Mouse (Mus musculus) mouse trophoblast stem cell (cell line): ENCODE data around the gene Thap3.
"Not testable (repeated sequence)": the region's sequence is repeated elsewhere in the genome, so short reads cannot be mapped to it uniquely, and the experiment has no call there.

Experiments
- in situ Hi-C, 2 experiments: fragments of 300-500 bp; cut with MseI, MboI; formaldehyde crosslinking; loops; 2 replicates in 1 of 2; 3 replicates in 1 of 2; pipeline ENCODE4 v1.15.1; 2025

The Thap3 gene

DNA sequence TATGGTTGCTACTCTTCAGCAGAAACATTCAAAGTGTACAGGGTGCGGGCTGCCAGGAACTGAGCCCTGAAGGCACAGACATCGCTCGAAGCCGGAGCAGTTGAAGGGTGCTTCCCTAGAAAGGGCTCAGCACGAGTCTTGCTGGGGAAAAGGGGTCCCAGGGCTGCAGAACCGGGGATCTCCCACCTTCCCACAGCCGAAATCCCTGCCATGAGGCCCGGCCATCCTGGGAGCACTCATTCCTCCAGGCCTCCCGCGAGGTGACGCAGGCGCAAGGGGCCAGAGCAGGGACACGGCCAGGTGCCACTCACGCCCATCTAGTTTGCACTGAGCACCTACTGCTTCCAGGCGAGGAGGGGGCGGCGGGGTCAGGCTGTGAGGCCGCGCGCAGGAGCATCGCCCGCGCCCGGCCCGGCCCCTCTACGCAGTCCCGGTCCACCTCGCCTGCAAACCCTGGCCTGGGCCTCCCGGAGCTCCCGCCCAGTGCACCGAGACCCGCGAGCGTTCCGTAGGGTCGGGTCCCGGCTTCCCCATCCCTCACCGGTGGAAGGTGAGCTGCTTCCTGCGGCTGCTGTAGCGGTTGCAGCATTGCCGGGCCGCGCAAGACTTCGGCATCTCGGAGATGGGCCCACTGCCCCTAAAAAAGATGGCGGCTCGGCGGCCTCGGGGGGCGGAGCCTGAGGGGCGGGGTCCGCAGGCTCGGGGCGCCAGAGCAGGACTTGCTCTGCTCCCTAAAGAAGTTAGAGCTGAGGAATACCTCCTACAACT lies at the start of gene Thap3:
TSS of gene Thap3 (minus strand) at position 656 of the 768 bp plus-strand sequence.
- in situ Hi-C loops: no loop called here

DNA sequence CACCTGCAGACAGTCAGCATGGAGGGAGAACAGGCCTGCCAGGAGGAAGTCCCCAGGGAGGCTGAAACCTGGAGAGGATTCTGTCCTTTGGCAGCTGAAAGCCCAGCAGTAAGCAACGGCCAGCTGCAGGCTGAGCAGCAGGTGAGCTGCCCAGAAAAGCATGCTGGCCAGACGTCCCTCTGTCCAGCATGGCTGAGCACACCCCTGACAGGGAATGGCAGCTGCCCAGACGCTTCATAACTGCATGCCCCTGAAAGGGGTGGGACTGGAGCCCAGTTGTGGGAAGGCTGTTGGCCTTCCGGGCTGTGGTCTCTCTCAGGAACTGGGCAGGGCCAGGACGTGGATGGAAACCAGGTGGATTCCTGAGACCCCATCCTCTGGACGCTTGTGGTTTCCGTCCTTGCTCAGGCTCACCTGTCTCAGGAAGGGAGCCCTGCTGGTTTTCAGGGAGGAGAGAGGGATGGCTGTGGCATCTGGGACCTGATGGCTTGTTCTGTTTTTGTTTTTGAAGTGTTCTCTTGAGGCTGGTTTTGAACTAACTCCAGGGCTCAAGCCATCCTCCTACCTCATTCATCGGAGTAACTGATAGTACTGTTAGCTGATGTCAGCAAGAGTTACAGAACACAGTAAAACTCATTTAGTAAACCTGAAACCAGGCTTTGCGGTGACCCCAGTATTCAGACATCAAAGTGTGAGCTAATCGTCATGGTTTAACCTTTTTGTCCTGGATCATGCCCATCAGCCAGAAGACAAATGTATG lies 49.6 kb upstream of the Thap3 start, which contains the start of gene Tas1r1:
TSS of gene Tas1r1 (minus strand) at position 344 of the 760 bp plus-strand sequence.
- in situ Hi-C loops: no loop called here

DNA sequence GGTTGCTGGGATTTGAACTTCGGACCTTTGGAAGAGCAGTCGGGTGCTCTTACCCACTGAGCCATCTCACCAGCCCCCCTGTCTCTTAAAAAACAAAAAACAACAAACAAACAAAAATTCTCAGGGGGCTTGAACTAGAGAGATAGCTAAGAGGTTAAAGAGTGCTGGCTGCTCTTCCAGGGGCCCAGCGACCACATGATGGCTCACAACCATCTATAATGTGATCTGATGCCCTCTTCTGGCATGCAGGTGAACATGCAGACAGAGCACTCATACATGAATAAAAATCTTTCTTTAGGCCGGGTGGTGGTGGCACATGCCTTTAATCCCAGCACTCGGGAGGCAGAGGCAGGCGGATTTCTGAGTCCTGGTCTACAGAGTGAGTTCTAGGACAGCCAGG lies 47.7 kb upstream of the Thap3 start:
- in situ Hi-C loops: not testable (repeated sequence)

DNA sequence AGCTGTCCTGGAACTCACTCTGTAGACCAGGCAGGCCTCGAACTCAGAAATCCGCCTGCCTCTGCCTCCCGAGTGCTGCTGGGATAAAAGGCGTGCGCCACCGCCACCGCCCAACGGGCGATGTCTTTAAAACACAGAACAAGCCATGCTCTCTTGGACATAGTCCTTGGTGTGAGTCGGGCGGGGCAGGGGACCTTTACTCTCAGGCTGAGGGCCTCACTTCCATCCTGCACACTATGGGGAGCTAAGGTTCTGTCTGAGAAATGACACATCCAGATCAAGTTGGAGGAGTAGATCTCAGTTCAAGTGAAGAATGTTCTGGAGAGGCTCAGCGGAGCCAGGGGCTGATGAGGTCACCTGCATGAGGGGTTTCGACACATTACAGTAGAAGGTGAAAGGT lies 44.1 kb upstream of the Thap3 start:
- in situ Hi-C loops: no loop called here

DNA sequence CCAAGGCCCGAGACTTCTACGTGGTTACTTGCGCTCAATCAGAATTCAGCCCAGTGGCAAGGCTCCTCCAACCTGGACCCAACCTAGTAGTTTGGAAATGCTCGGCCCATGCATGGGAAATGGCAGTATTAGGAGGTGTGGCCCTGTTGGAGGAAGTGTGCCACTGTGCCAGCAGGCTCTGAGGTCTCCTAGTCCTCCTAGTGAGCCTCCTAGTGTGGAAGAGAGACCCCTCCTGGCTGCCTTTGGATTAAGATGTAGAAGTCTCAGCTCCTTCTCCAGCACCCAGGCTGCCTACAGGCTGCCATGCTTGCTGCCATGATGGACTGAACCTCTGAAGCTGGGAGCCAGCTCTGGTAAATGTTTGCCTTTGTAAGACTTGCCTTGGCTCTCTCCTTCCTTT lies 41.2 kb upstream of the Thap3 start:
- in situ Hi-C loops: no loop called here

DNA sequence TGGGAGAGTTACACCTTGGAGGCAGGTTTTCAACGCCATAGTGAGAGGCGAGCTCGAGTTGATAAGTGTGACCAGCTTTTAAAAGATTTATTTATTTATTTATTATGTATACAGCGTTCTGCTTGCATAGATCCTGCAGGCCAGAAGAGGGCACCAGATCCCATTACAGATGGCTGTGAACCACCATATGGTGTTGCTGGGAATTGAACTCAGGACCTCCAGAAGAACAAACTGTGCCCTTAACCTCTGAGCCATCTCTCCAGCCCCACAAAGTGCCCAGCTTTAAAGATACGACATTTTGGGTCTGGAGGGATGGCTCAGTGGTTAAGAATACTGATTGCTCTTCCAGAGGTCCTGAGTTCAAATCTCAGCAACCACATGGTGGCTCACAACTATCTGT lies 40.3 kb upstream of the Thap3 start:
- in situ Hi-C loops: no loop called here

DNA sequence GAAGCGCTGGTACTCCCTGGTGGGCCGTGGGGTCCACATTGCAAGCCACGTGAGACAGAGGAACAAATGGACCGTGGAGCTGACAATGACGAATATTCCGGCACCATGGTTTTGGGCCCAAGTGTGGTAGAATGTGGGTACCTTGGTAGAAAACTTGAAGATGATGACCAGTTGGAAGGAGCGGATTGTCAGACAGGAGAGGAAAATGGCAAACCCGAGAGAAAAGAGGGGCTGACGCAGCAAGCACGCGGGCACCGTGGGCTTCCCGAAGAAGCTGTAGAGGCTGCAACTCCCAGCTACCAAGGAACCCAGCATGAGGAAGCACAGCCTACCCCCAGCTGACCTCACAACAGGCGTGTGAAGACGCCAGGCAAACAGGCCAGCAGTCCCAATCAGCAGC lies 39.7 kb upstream of the Thap3 start:
- in situ Hi-C loops: no loop called here

DNA sequence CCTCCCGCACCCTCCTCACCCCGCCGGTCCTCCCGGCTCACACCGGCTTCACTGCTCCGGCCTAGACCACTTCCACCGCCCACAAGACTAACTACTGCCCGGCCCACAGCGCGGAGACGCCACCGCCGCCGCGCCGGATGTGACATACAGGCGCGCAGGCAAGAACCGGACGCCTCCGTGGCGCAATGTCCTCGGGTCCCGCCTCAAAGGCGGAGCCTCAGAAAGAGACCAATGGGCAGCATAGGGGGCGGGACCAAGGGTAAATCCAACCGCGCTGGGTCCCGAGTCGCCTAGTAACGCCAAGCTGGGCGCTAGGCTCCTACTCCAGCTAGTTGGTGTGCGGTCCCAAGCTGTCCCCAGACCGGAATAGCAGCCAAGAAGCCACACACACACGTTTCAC lies 38.7 kb upstream of the Thap3 start, which contains the start of gene Zbtb48:
TSS of gene Zbtb48 (minus strand) at position 148 of the 400 bp plus-strand sequence.
- in situ Hi-C loops: no loop called here

DNA sequence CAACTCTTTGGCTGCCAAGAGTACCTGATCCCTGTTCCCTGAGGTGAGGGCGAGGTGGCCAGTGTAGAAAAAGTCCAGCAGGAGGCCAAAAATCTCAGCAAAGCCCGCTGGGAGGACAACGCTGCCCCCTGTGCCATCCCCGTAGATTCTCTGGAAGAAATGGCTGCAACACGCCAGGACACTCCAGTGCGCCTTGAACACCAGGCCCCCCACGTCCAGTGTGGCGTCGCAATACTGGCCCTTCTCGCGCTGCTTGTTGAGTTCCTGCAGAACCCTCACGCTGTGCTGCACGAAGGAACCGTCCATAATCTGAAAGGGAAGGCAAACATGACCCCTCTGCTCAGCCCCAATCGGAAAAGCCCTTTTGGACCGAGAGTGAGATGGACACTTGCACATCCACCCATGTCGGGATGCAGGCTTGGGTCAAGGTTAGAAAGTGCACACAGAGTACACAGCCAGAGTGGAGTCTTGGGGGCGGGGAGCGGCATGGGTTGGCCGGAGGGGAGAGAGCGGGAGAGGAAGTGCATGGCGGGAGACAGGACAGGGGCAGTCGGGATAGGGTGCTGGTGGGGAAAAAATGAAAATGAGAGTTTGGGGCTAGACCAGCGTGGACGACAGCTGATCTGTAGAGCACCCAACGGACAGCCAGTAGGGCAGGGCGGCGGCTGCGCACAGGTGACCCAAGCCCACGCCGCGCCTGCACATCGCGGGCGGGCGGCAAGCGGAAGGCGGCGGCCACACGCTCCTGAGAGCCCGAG lies 38.1 kb upstream of the Thap3 start:
- in situ Hi-C loops: no loop called here

DNA sequence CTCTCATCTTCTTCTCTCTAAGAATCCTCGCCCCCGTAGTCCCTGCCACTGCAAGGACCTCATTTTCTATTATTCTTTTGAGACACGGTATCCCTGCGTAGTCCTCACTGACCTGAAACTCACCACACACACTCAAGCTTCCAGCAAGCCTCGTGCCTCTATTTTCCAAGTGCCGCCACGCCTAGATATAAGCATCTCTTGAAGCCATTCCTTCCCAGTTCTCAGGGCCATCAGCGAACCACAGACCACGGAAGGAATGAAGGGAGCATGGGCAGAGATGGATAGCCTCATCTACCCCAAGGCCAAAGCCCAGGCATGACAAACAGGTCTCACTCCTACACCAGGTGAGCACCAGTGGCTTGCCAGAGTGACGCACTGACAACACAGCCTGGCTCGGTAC lies 35.7 kb upstream of the Thap3 start:
- in situ Hi-C loops: no loop called here

DNA sequence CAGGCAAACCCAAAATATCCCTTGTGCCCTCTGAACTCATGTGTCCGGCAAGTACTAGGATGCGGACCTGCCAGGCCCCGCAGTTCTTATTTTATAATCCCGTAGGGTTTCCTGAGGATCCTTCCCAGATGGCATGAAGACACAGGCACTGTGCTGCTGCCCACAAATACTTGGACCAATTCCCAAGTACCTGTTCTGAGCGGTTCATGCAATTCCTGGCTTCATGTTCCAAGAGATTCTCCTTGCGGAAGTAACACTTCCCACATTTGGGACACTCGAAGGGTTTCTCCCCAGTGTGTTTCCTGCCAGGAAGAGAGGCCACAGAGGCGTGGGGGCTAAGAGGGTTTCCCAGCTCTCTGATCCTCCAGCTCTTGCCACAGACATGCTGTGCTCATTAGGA lies 33.7 kb upstream of the Thap3 start:
- in situ Hi-C loops: no loop called here

DNA sequence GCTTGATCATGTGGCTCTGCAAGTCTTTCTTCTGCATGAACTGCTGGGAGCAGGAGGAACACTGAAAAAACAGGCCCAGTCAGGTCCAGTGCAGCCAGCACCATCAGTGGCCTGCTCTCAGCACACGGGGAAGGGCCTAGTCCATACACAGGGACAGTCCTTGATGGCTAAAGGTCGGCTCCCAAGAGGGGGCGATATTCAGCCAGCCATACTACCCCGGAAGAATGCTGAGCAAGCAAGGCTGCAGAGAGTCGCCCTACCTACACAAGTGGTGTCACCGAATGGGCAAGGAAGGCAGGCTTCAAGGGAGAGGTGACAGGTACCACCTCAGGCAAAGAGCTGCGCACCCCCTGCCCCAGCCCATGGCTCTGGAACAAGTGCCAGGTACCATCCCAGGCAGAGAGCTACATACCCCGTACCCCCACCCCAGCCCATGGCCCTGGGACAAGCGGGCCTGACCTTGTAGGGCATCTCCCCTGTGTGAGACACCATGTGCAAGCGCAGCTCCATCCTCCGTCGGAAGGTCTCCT lies 32.8 kb upstream of the Thap3 start:
- in situ Hi-C loops: no loop called here

DNA sequence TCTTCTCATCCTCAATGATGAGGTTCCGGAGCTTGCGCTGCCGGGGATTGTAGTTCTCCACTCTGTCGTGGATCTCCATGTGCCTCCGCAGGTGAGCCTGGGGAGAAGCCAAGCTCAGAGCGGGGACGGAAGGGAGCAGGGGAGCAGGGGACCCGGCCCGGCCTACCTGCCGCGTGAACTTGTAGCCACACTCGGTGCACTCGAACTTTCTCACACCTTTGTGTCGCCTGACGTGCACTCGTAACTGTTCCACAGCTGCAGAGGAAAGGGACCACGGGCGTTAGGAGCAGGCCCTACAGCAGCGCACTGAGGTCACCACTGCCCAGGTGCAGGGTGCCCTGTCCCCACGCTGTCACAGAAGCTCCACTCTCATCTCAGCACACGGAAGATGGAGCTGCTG lies 31.2 kb upstream of the Thap3 start:
- in situ Hi-C loops: no loop called here

DNA sequence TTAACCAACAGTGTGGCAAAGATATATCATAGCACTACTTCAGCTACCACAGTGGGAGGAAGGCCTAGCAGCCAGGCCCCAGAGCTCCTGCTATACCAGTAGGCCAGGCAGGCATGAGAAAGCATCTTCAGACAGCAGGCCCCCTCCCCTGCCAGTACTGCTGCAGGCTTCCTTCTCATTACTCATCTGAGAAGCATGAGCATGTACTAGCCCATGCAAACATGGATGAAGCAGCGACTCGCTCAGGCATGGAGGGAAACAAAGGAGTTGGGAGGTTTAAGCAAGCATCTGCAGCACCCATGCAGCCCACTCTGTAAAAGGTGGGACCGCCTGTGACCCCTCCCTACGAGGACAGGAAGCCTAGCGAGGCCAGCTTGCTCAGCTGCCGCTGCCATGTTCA lies 30.3 kb upstream of the Thap3 start:
- in situ Hi-C loops: no loop called here

DNA sequence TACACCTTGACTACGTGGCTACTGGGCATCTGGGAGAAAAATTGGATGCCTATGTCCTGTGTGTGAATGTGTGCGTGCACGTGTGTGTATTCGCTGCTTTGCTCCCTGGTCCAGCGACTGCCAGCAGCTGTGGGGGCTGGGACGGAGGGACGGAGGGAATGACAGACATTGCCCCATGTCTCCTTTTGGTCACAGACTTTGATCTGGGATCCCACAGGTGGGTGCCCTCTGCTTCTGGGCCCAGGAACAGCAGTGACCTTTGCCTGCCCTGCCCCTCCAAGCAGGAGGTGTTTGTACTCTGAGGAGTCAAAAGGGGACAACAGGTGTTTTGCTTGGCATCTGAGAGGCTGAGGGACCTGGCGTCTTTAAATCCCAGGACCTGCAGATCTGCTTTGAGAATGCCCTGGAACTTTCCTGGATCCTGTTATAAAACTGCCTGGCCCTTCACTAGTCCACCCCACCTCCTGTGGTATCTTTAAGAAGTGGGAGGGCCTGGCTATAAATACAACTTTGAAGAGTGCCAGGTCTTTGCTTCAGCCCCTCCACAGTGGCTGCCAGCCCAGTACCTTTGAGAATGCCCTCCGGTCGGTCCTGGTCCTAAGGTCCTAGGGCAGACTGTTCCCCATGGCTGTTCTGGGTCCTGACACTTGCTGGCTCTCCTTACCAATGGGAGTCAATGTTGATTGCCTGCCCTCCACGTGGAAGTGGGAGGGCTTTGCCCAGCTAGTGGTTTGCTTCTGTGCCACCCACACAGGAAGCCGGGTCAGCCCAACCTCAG lies 24.4 kb upstream of the Thap3 start:
- in situ Hi-C loops: no loop called here

DNA sequence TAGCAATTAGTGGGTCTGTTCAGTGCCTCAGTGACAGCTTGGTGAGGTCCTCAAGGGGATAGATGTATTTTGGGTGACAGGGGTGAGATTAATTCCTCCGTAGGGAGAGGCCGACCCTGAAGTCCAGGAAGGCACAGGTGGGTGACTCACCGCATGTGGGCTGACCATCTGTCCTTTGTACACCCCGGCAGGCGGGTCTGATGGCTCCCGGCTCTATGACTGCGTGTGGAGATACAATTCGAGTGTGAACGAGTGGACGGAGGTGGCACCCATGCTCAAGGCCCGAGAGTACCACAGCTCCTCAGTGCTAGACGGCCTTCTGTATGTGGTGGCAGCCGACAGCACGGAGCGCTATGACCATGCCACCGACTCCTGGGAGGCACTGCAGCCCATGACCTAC lies 23.3 kb upstream of the Thap3 start:
- in situ Hi-C loops: no loop called here

DNA sequence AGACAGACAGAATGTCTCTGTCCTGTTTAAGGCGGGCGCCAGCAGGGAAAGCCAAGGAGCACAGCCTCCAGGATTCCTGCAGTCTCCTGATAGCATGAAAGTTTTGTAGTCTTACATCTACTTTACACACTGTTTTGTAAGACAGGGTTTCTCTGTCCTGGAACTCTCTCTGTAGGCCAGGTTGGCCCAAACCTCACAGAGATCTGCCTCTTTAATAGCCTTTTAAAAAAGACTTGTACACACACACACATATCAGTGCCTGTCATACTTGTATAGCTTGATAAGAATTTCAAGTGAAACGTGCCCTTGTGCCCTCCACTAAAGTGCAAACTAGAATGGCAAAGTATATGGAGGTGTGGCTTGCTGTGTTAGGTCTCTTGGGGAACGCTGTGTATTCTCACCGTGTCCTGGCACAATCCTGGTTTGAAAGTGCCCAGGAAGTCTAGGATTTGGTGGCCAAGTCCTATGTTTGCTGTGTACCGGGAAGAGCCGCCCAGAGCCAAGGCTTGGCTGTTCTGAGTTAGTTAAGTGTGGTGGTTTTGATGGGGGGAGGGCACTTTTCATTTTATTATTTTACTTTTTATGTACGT lies 22.5 kb upstream of the Thap3 start:
- in situ Hi-C loops: no loop called here

DNA sequence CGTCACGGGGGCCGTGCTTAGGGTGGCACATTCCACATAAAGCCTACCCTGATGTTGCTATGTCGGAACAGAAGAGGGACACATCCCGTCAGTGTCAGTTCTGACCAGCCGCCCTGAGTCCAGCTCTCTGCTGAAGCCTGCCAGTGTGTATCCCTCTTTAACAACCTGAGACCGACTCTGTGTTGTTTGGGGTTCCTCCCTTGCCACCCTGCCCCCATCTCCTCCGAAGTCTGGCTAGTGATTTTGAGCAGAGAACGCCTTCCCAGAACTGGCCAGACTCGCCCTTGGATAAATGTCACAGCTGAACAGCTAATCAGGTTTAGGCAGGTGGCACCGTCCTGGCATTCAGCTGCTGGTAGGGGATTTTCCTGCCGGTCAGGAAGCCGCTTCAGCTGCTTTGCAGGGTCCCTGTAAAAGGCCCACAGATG lies 21.9 kb upstream of the Thap3 start:
- in situ Hi-C loops: no loop called here

DNA sequence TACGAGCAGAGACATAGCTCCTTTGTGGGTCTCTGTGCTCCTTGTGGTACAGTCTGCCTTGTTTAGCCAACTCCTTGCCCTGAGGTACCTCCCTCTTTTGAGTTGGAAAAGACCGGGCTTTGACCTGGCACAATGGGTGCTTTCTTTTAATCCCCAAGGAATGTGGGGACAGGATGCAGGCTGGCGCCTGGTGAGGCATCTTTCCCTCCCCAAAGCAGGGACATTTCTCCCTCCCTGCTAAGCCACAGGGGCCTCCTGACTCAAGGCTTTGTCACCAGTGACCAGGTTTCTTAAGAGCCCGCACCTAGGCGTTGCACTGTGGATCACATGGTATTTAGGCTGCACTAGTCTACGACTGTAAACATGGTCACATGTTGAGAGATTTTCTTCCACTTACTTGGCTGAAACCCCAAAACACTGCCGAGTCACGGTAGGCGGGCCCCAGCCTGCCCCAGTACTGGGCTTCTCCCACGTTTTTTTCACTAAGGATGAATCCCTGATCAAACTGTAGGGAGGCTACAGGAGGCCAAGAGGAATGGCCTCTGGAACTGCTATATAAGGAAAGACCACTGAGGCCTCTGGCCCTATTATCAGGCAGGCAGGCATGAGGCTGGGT lies 21.4 kb upstream of the Thap3 start:
- in situ Hi-C loops: no loop called here
